Mouse (Mus musculus) monocyte, adult 59 days (primary cell): ENCODE data around the gene Vmn1r229. TPM values are rescaled to one million over a fixed set of nuclear protein-coding genes. Genes with fewer than 3 reads are reported as not detected.

Experiments
- total RNA-seq, 2 experiments: library from RNA; stranded (reverse); gene quantifications; one replicate each; pipeline ENCODE4 v1.2.4; 2023

The Vmn1r229 gene
- not detected for total RNA-seq

GRCm38 (mm10) chr17:20811255-20811654 is at the start of gene Vmn1r229:
TSS of gene Vmn1r229 (plus strand) at chr17:20811555.

GRCm38 (mm10) chr17:20786057-20786456 is 25.3 kb upstream of the Vmn1r229 start, which contains the start of gene Vmn1r228:
TSS of gene Vmn1r228 (minus strand) at chr17:20786157.

GRCm38 (mm10) chr17:20840144-20840543 is 28.8 kb downstream of the Vmn1r229 start, which contains the start of gene Vmn1r230:
TSS of gene Vmn1r230 (plus strand) at chr17:20840444.

Other genes starting within 250 kb of the Vmn1r229 start
- gene Vmn2r109, start 246.8 kb upstream of the Vmn1r229 start, total RNA-seq = not detected
- not detected for gene Vmn2r110, start 215.1 kb upstream of the Vmn1r229 start, total RNA-seq
- not detected for gene Fpr-rs3, start 186.7 kb upstream of the Vmn1r229 start, total RNA-seq
- not detected for gene Vmn1r226, start 128.7 kb upstream of the Vmn1r229 start, total RNA-seq
- not detected for gene Vmn1r227, start 81.7 kb upstream of the Vmn1r229 start, total RNA-seq
- not detected for gene Vmn1r228, start 25.4 kb upstream of the Vmn1r229 start, total RNA-seq
- not detected for gene Vmn1r230, start 28.9 kb downstream of the Vmn1r229 start, total RNA-seq
- gene Vmn1r231, start 93.5 kb downstream of the Vmn1r229 start, total RNA-seq = not detected
- gene Vmn1r232, start 108.2 kb downstream of the Vmn1r229 start, total RNA-seq = not detected
- 100 to 1,000 TPM; 211 to 263 TPM for gene Ppp2r1a, start 133.8 kb downstream of the Vmn1r229 start, total RNA-seq
- gene Vmn1r233, start 184.9 kb downstream of the Vmn1r229 start, total RNA-seq = not detected
- gene Zfp160, start 197.3 kb downstream of the Vmn1r229 start, total RNA-seq = 10 to 100 TPM; 12.4 to 13.1 TPM